Mouse (Mus musculus): ENCODE measurements around the gene 9930021J03Rik. TPM values are rescaled to one million over a fixed set of nuclear protein-coding genes. Genes with fewer than 3 reads are reported as not detected.
A peak's percentile ranks its signal among the peaks of the same experiment; 100 is the strongest.

The 9930021J03Rik gene
- polyA plus RNA-seq, 1 experiment from 2014 or later, result 8.0 TPM

- DNase-seq (ENCODE audit: low spot score), result no peak
- WGBS, result 82% methylated on average over 4 of the region's 4 CpGs
- Histone ChIP-seq H3K4me1 (ENCODE audit: control insufficient read depth, insufficient read depth, low read length) (no peaks in the 10 kb centered on the region), H3K27ac (replicated peaks; ENCODE audit: low read depth, low read length) (no peak overlapping the region), H3K9ac (ENCODE audit: low read depth, low read length) (no peak overlapping the region), H3K27me3 (replicated peaks; ENCODE audit: control insufficient read depth, insufficient read depth, low read length) (no peaks in the 10 kb centered on the region), H3K4me2 (ENCODE audit: low read depth, low read length) (no peak overlapping the region), H3K36me3 (ENCODE audit: control insufficient read depth, insufficient read depth, low read length) (peaks cover 28% of the 10 kb centered on the region), H3K9me3 (ENCODE audit: control insufficient read depth, low read length) (no peaks in the 10 kb centered on the region), H3K4me3 (ENCODE audit: low read depth, low read length) (no peak overlapping the region)
- no peak for ATAC-seq (ENCODE audit: low read depth)
Measured at GRCm38 (mm10) chr19:29713451-29713850, 92.3 kb downstream of the 9930021J03Rik start.

- DNase-seq (ENCODE audit: low spot score), result no peak
- H3K4me3 ChIP-seq (ENCODE audit: low read depth, low read length), result no peak overlapping the region
- WGBS, result 69% methylated on average over 3 of the region's 3 CpGs
Measured at GRCm38 (mm10) chr19:29709461-29709860, 96.3 kb downstream of the 9930021J03Rik start.

GRCm38 (mm10) chr19:29708461-29708860, 97.3 kb downstream of the 9930021J03Rik start:
- H3K4me3 ChIP-seq (ENCODE audit: low read depth, low read length), result no peak overlapping the region
- no peaks in the 10 kb centered on the region for H3K9me3 ChIP-seq (ENCODE audit: control insufficient read depth, low read length)
- no peak overlapping the region for H3K27ac ChIP-seq (replicated peaks; ENCODE audit: low read depth, low read length)
- WGBS, result 65% methylated on average over 5 of the region's 5 CpGs
- H3K4me1 ChIP-seq (ENCODE audit: control insufficient read depth, insufficient read depth, low read length), result no peaks in the 10 kb centered on the region
- ATAC-seq (ENCODE audit: low read depth) (no peak), DNase-seq (ENCODE audit: low spot score) (no peak)
- H3K9ac ChIP-seq (ENCODE audit: low read depth, low read length), result no peak overlapping the region
- H3K36me3 ChIP-seq (ENCODE audit: control insufficient read depth, insufficient read depth, low read length), result no peaks in the 10 kb centered on the region
- no peak overlapping the region; the same call in 1 of the 2 replicates for H3K4me2 ChIP-seq (ENCODE audit: low read depth, low read length)
- no peaks in the 10 kb centered on the region for H3K27me3 ChIP-seq (replicated peaks; ENCODE audit: control insufficient read depth, insufficient read depth, low read length)

More at GRCm38 (mm10) chr19:29709461-29709860, 96.3 kb downstream of the 9930021J03Rik start:
- H3K4me2 ChIP-seq (ENCODE audit: low read depth, low read length), result no peak overlapping the region
- H3K9me3 ChIP-seq (ENCODE audit: control insufficient read depth, low read length), result no peaks in the 10 kb centered on the region
- H3K27me3 ChIP-seq (replicated peaks; ENCODE audit: control insufficient read depth, insufficient read depth, low read length), result no peaks in the 10 kb centered on the region
- H3K27ac ChIP-seq (replicated peaks; ENCODE audit: low read depth, low read length), result no peak overlapping the region
- no peak for ATAC-seq (ENCODE audit: low read depth)
- no peaks in the 10 kb centered on the region for H3K4me1 ChIP-seq (ENCODE audit: control insufficient read depth, insufficient read depth, low read length)
- no peak overlapping the region for H3K9ac ChIP-seq (ENCODE audit: low read depth, low read length)
- no peaks in the 10 kb centered on the region for H3K36me3 ChIP-seq (ENCODE audit: control insufficient read depth, insufficient read depth, low read length)

GRCm38 (mm10) chr19:29708003-29708402, 97.8 kb downstream of the 9930021J03Rik start:
- no peaks in the 10 kb centered on the region for H3K27me3 ChIP-seq (replicated peaks; ENCODE audit: control insufficient read depth, insufficient read depth, low read length)
- DNase-seq (ENCODE audit: low spot score) (no peak), ATAC-seq (ENCODE audit: low read depth) (no peak)
- 64% methylated on average over 14 of the region's 14 CpGs for WGBS
- H3K27ac ChIP-seq (replicated peaks; ENCODE audit: low read depth, low read length), result no peak overlapping the region
- no peak overlapping the region for H3K4me3 ChIP-seq (ENCODE audit: low read depth, low read length)
- H3K9me3 ChIP-seq (ENCODE audit: control insufficient read depth, low read length), result no peaks in the 10 kb centered on the region
- H3K9ac ChIP-seq (ENCODE audit: low read depth, low read length), result no peak overlapping the region
- no peaks in the 10 kb centered on the region for H3K36me3 ChIP-seq (ENCODE audit: control insufficient read depth, insufficient read depth, low read length)
- H3K4me1 ChIP-seq (ENCODE audit: control insufficient read depth, insufficient read depth, low read length), result no peaks in the 10 kb centered on the region
- H3K4me2 ChIP-seq (ENCODE audit: low read depth, low read length), result peak overlapping the region; percentile 40

GRCm38 (mm10) chr19:29707314-29707898, 98.4 kb downstream of the 9930021J03Rik start:
- Histone ChIP-seq H3K9me3 (ENCODE audit: control insufficient read depth, low read length) (no peaks in the 10 kb centered on the region), H3K4me1 (ENCODE audit: control insufficient read depth, insufficient read depth, low read length) (no peaks in the 10 kb centered on the region), H3K27ac (replicated peaks; ENCODE audit: low read depth, low read length) (no peak overlapping the region), H3K27me3 (replicated peaks; ENCODE audit: control insufficient read depth, insufficient read depth, low read length) (no peaks in the 10 kb centered on the region), H3K4me2 (ENCODE audit: low read depth, low read length) (no peak overlapping the region), H3K4me3 (ENCODE audit: low read depth, low read length) (no peak overlapping the region), H3K9ac (ENCODE audit: low read depth, low read length) (no peak overlapping the region), H3K36me3 (ENCODE audit: control insufficient read depth, insufficient read depth, low read length) (no peaks in the 10 kb centered on the region)
- no peak for DNase-seq (ENCODE audit: low spot score)
- no peak for ATAC-seq (ENCODE audit: low read depth)
- 86% methylated on average over 9 of the region's 9 CpGs for WGBS

GRCm38 (mm10) chr19:29704436-29704835, 101.4 kb downstream of the 9930021J03Rik start:
- Histone ChIP-seq H3K9me3 (ENCODE audit: control insufficient read depth, low read length) (no peaks in the 10 kb centered on the region), H3K27me3 (replicated peaks; ENCODE audit: control insufficient read depth, insufficient read depth, low read length) (no peaks in the 10 kb centered on the region), H3K4me2 (ENCODE audit: low read depth, low read length) (no peak overlapping the region), H3K27ac (replicated peaks; ENCODE audit: low read depth, low read length) (no peak overlapping the region), H3K4me1 (ENCODE audit: control insufficient read depth, insufficient read depth, low read length) (no peaks in the 10 kb centered on the region), H3K4me3 (ENCODE audit: low read depth, low read length) (no peak overlapping the region), H3K36me3 (ENCODE audit: control insufficient read depth, insufficient read depth, low read length) (no peaks in the 10 kb centered on the region), H3K9ac (ENCODE audit: low read depth, low read length) (no peak overlapping the region)
- no peak for ATAC-seq (ENCODE audit: low read depth)
- 96% methylated on average over 13 of the region's 13 CpGs for WGBS
- DNase-seq (ENCODE audit: low spot score), result no peak

GRCm38 (mm10) chr19:29701707-29702106, 104.1 kb downstream of the 9930021J03Rik start:
- Histone ChIP-seq H3K4me1 (ENCODE audit: control insufficient read depth, insufficient read depth, low read length) (no peaks in the 10 kb centered on the region), H3K27ac (replicated peaks; ENCODE audit: low read depth, low read length) (no peak overlapping the region), H3K27me3 (replicated peaks; ENCODE audit: control insufficient read depth, insufficient read depth, low read length) (no peaks in the 10 kb centered on the region), H3K4me3 (ENCODE audit: low read depth, low read length) (no peak overlapping the region), H3K9ac (ENCODE audit: low read depth, low read length) (no peak overlapping the region), H3K9me3 (ENCODE audit: control insufficient read depth, low read length) (no peaks in the 10 kb centered on the region), H3K4me2 (ENCODE audit: low read depth, low read length) (no peak overlapping the region), H3K36me3 (ENCODE audit: control insufficient read depth, insufficient read depth, low read length) (no peaks in the 10 kb centered on the region)
- DNase-seq (ENCODE audit: low spot score), result no peak
- no peak for ATAC-seq (ENCODE audit: low read depth)
- WGBS, result 56% methylated on average over 4 of the region's 4 CpGs

GRCm38 (mm10) chr19:29697245-29697874, 108.4 kb downstream of the 9930021J03Rik start, which contains the start of gene Mlana:
Gene Mlana (plus strand): TSS chr19:29697824.
- H3K27me3 ChIP-seq (replicated peaks; ENCODE audit: control insufficient read depth, insufficient read depth, low read length), result no peaks in the 10 kb centered on the region
- H3K4me3 ChIP-seq (ENCODE audit: low read depth, low read length), result no peak within 1 kb of the TSS
- no peak for DNase-seq (ENCODE audit: low spot score)
- H3K27ac ChIP-seq (replicated peaks; ENCODE audit: low read depth, low read length), result no peak within 1 kb of the TSS
- H3K9me3 ChIP-seq (ENCODE audit: control insufficient read depth, low read length), result peaks cover 5% of the 10 kb centered on the region; the same call in 1 of the 2 replicates
- no peak within 1 kb of the TSS for H3K4me2 ChIP-seq (ENCODE audit: low read depth, low read length)
- ATAC-seq (ENCODE audit: low read depth), result no peak
- no peak within 1 kb of the TSS for H3K9ac ChIP-seq (ENCODE audit: low read depth, low read length)
- 46% methylated on average over 3 of the region's 3 CpGs for WGBS
- H3K4me1 ChIP-seq (ENCODE audit: control insufficient read depth, insufficient read depth, low read length), result no peaks in the 10 kb centered on the region
- no peaks in the 10 kb centered on the region for H3K36me3 ChIP-seq (ENCODE audit: control insufficient read depth, insufficient read depth, low read length)

- Histone ChIP-seq H3K9me3 (ENCODE audit: control insufficient read depth, low read length) (peaks cover 5% of the 10 kb centered on the region; the same call in 1 of the 2 replicates), H3K27ac (replicated peaks; ENCODE audit: low read depth, low read length) (no peak overlapping the region), H3K36me3 (ENCODE audit: control insufficient read depth, insufficient read depth, low read length) (no peaks in the 10 kb centered on the region), H3K4me3 (ENCODE audit: low read depth, low read length) (no peak overlapping the region), H3K9ac (ENCODE audit: low read depth, low read length) (no peak overlapping the region), H3K4me1 (ENCODE audit: control insufficient read depth, insufficient read depth, low read length) (no peaks in the 10 kb centered on the region), H3K4me2 (ENCODE audit: low read depth, low read length) (no peak overlapping the region), H3K27me3 (replicated peaks; ENCODE audit: control insufficient read depth, insufficient read depth, low read length) (no peaks in the 10 kb centered on the region)
- ATAC-seq (ENCODE audit: low read depth), result no peak
- DNase-seq (ENCODE audit: low spot score), result no peak
Measured at GRCm38 (mm10) chr19:29696840-29697239, 108.9 kb downstream of the 9930021J03Rik start.

Measured in embryonic facial prominence, embryonic 14.5 days (tissue).